Mouse (Mus musculus) limb, embryonic 14.5 days (tissue): Measurements from ENCODE around the gene Bcdin3d. TPM values are rescaled to one million over a fixed set of nuclear protein-coding genes. Genes with fewer than 3 reads are reported as not detected.
"Not testable (repeated sequence)": the region's sequence is repeated elsewhere in the genome, so short reads cannot be mapped to it uniquely, and the experiment has no call there.

Source experiments
- ATAC-seq: fragments of 200-750 bp; cut with Nextera tagmentation; 2 replicates; pipeline ENCODE4 v1.8.0; 2017; ENCODE audit warnings: low read depth, moderate number of reproducible peaks, moderate TSS enrichment; ENCODE audit not compliant: low FRiP score
- DNase-seq: peaks from one replicate; pipeline ENCODE4 v3.0.0-alpha.2; 2015; ENCODE audit warnings: low spot score
- H3K27ac ChIP-seq: fragments of 300-500 bp; sonication (generic); replicated peaks from 2 replicates; pipeline ENCODE4 v1.5.1; 2014; ENCODE audit warnings: low read depth, mild to moderate bottlenecking, low read length, moderate library complexity, mixed read lengths
- H3K27me3 ChIP-seq: fragments of 300-500 bp; sonication (generic); 2 replicates; pipeline ENCODE4 v1.6.1; 2014; ENCODE audit warnings: low read length, mixed read lengths; ENCODE audit not compliant: control insufficient read depth, insufficient read depth
- H3K36me3 ChIP-seq: fragments of 300-500 bp; sonication (generic); 2 replicates; pipeline ENCODE4 v1.6.1; 2014; ENCODE audit warnings: mild to moderate bottlenecking, low read length, moderate library complexity, mixed read lengths; ENCODE audit not compliant: control insufficient read depth, insufficient read depth
- H3K4me1 ChIP-seq: fragments of 300-500 bp; sonication (generic); 2 replicates; pipeline ENCODE4 v1.6.1; 2014; ENCODE audit warnings: antibody characterized with exemption, low read length, mixed read lengths; ENCODE audit not compliant: control insufficient read depth, insufficient read depth
- H3K4me2 ChIP-seq: fragments of 300-500 bp; sonication (generic); replicated peaks from 2 replicates; pipeline ENCODE4 v1.6.1; 2014; ENCODE audit warnings: low read depth, mild to moderate bottlenecking, low read length, moderate library complexity; ENCODE audit not compliant: severe bottlenecking
- H3K4me3 ChIP-seq: fragments of 300-500 bp; sonication (generic); replicated peaks from 2 replicates; pipeline ENCODE4 v1.5.1; 2014; ENCODE audit warnings: low read length
- H3K9ac ChIP-seq: fragments of 300-500 bp; sonication (generic); 2 replicates; pipeline ENCODE4 v1.6.1; 2014; ENCODE audit warnings: mild to moderate bottlenecking, low read depth, low read length, moderate library complexity; ENCODE audit not compliant: severe bottlenecking
- H3K9me3 ChIP-seq: fragments of 300-500 bp; sonication (generic); 2 replicates; pipeline ENCODE4 v1.6.1; 2016; ENCODE audit warnings: low read length; ENCODE audit not compliant: control insufficient read depth
- POLR2A ChIP-seq: fragments of 200-500 bp; IDR thresholded peaks from 2 replicates; pipeline ENCODE4 v1.8.0; 2012; ENCODE audit warnings: inconsistent platforms, mild to moderate bottlenecking, moderate library complexity, borderline replicate concordance; ENCODE audit not compliant: insufficient read depth, insufficient read length; ENCODE audit errors: extremely low read depth
- WGBS: fragments of 180-500 bp; shearing (Covaris S2); extraction: QIAGEN DNeasy Blood & Tissue Kit; methylation state at CpG from one replicate; pipeline ENCODE4 v1.1.7; 2014; 5-methylcytosine and 5-hydroxymethylcytosine counted together
- polyA plus RNA-seq, 2 experiments: library from polyadenylated mRNA; depleted of rRNA in 1 of 2; stranded (reverse) in 1 of 2; unstranded in 1 of 2; fragments of >200 nt; fragmentation: Nextera tagmentation in 1 of 2; extraction: Ambion mirVana in 1 of 2; gene quantifications; 2 replicates each; pipeline versions ENCODE4 v1.2.1 to v1.2.3; 2012 to 2014

Bcdin3d gene
- polyA plus RNA-seq, 2 experiments: 9.2 to 13.6 TPM

- Histone ChIP-seq H3K36me3 (peaks cover 38% of the 10 kb centered on the region), H3K9ac (0 out of 2 replicates have a peak overlapping the region, but pooled peaks have one; percentile 5), H3K9me3 (no peaks in the 10 kb centered on the region), H3K27me3 (no peaks in the 10 kb centered on the region), H3K4me2 (no peak overlapping the region), H3K4me1 (peaks cover 12% of the 10 kb centered on the region; the same call in 1 of the 2 replicates), H3K27ac (peak overlapping the region; percentile 59), H3K4me3 (no peak overlapping the region)
- no peak for TF ChIP-seq POLR2A
- ATAC-seq: 0 out of 2 replicates have a peak, but pooled peaks have one; percentile 23
- peak; percentile 12 for DNase-seq
- 46% methylated on average over 5 of the region's 9 CpGs for WGBS
These were observed 25.3 kb downstream of the Bcdin3d start for GRCm38 (mm10) chr15:99449131-99449750.

- H3K4me2 ChIP-seq, ATAC-seq, H3K9ac ChIP-seq, DNase-seq, H3K9me3 ChIP-seq, H3K27me3 ChIP-seq, H3K27ac ChIP-seq, H3K4me3 ChIP-seq: not testable (repeated sequence)
- 93% methylated on average over 10 of the region's 10 CpGs for WGBS
- Histone ChIP-seq H3K4me1 (peaks cover 15% of the 10 kb centered on the region), H3K36me3 (peaks cover 32% of the 10 kb centered on the region)
These were observed 28.4 kb downstream of the Bcdin3d start for GRCm38 (mm10) chr15:99446136-99446535.

GRCm38 (mm10) chr15:99445567-99445966 lies 29.0 kb downstream of the Bcdin3d start:
- Histone ChIP-seq H3K4me3 (no peak overlapping the region), H3K27ac (no peak overlapping the region), H3K4me1 (peaks cover 20% of the 10 kb centered on the region), H3K4me2 (no peak overlapping the region), H3K9ac (no peak overlapping the region), H3K36me3 (peaks cover 28% of the 10 kb centered on the region), H3K27me3 (no peaks in the 10 kb centered on the region), H3K9me3 (no peaks in the 10 kb centered on the region)
- TF ChIP-seq POLR2A: no peak
- WGBS: 62% methylated on average over 6 of the region's 6 CpGs
- ATAC-seq (no peak), DNase-seq (no peak)

- peaks cover 32% of the 10 kb centered on the region for H3K4me1 ChIP-seq
- H3K27me3 ChIP-seq: no peaks in the 10 kb centered on the region
- ATAC-seq (no peak), DNase-seq (no peak)
- TF ChIP-seq POLR2A: no peak
- no peak overlapping the region for H3K4me3 ChIP-seq
- H3K36me3 ChIP-seq: peaks cover 37% of the 10 kb centered on the region
- no peaks in the 10 kb centered on the region for H3K9me3 ChIP-seq
- H3K4me2 ChIP-seq: no peak overlapping the region
- 77% methylated on average over 7 of the region's 7 CpGs for WGBS
- H3K27ac ChIP-seq: no peak overlapping the region
- H3K9ac ChIP-seq: no peak overlapping the region
These were observed 32.2 kb downstream of the Bcdin3d start for GRCm38 (mm10) chr15:99442358-99442757.

GRCm38 (mm10) chr15:99440816-99441457 lies 33.6 kb downstream of the Bcdin3d start:
- Histone ChIP-seq H3K4me1 (peaks cover 45% of the 10 kb centered on the region), H3K36me3 (peaks cover 45% of the 10 kb centered on the region), H3K4me3 (no peak overlapping the region), H3K27ac (peak overlapping the region; percentile 72), H3K27me3 (no peaks in the 10 kb centered on the region), H3K9ac (peak overlapping the region; percentile 31; the same call in 1 of the 2 replicates), H3K9me3 (no peaks in the 10 kb centered on the region), H3K4me2 (peak overlapping the region; percentile 6; the same call in 1 of the 2 replicates)
- 39% methylated on average over 8 of the region's 8 CpGs for WGBS
- TF ChIP-seq POLR2A: no peak
- ATAC-seq: peak; percentile 37
- DNase-seq: peak; percentile 38
